Mouse (Mus musculus) gastrocnemius, adult 18-20 months (tissue): Measurements from ENCODE around the gene Glp1r. TPM values are rescaled to one million over a fixed set of nuclear protein-coding genes. Genes with fewer than 3 reads are reported as not detected.

Source experiments
- DNase-seq: peaks from one replicate; pipeline ENCODE4 v3.0.0; 2021; ENCODE audit warnings: low spot score
- long read RNA-seq, 2 experiments: library from polyadenylated mRNA; stranded (forward); transcript quantifications; one replicate each; pipeline ENCODE4 v2.0.0; 2021
- total RNA-seq, 2 experiments: library from RNA; stranded (reverse); gene quantifications; 2 replicates each; pipeline ENCODE4 v1.2.3; 2021

The Glp1r gene
- total RNA-seq, result not detected
- long read RNA-seq, experiment 1, result 0 reads
- long read RNA-seq, experiment 2, result 0 reads

DNA sequence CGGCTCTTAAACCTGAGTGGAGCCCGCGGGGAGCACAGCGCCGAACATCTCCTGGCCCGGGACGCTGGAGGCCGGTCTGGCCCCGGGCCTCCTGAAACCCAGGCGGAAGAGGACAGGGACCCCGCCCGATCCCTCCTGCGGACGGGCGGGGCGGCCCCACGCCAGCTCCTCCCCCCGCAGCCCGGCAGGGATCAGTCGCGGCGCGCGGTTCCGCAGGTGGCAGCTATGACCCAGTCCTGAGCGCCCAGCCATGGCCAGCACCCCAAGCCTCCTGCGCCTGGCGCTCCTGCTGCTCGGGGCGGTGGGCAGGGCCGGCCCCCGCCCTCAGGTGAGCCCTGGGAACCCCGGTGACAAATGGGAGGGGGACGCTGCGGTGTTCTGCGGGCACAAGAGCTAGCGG is at the start of gene Glp1r:
Gene Glp1r, plus strand, starts transcription at position 191 of the 400 bp plus-strand sequence.
- DNase-seq, result no peak

DNA sequence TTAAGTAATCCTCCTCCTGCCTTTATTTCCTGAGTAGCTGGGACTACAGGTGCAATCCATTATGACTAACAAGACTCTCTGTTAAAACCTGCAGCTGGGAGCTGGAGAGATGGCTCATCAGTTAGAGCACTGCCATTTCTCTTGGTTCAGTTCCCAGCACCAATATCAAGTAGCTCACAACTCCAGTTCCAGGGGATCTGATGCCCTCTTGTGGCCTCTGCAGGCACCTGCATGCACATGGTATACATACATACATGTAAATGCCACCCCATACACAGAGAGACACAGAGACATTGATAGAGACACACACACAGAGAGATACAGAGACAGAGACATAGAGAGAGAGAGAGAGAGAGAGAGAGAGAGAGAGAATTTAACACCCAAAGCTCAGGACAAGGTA is 49.3 kb upstream of the Glp1r start:
- no peak for DNase-seq

DNA sequence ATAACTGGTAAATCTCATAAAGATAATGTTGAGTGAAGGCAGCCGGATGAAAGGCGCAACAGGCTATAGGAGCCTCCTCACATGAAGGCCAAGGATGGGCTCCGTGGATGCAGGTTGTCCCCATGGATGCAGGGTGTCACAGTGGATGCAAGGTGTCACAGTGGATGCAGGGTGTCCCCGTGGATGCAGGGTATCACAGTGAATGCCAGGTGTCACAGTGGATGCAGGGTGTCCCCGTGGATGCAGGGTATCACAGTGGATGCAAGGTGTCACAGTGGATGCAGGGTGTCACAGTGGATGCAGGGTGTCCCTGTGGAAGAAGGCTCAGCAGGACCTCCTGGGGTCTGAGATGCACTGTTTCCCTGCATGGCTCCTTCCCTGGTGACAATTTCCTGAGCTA is 44.3 kb upstream of the Glp1r start:
- no peak for DNase-seq

DNA sequence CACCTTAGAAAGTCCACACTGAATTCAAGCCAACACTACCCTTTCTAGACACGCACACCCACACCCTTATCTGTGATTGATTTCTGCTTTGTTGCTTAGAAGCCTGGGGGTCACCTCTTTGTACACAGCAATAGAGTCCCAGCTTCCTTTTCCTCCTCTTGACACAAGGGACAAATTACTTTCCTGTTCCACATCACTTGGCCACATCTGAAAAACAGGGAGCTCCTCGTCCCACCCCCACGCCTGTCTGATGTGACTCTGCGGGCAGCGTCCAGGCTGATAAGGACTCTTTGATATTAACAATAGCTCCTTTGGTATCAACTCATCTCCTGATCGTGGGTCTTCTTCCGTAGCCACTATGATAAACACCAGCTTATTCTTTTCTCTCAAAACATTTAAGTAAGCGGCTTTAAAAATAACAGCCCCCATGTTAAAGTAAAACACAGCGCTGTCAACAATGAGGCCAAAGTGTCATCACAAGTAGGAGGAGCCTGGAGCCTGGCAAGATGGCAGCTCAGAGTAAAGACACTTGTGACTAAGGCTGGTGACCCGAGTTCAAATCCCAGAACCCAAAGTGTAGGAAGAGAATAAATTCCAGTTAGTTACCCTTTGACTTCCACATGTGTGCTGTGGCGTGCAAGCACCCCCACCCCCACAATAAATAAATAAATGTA is 42.9 kb upstream of the Glp1r start:
- no peak for DNase-seq

DNA sequence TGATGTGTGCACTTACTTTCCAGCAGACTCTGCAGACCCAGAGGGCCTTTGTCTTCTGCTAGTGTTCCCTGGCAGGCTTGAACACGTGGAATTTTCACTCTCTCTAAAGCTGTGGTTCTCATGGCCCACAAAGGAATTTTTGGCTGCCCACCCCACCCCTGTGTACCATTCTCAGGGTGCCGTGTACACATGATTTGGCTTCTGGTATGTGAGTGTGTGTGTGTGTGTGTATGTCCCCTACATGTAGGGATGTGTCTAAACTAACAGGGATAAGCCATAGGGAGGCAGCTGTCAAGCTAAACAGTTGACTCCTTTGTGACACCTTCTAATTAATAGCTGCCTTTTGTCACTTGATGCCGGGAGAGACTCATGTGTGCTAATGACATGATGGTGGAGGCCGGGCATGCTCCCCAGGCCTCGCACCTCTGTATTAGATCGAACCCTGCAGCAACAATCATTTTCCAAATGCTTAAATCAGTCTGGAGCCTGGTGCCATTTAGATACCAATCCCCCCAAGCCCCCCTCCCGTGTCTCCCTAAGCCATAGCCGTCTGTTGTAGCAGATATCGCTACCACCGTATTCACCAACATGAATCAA is 41.5 kb upstream of the Glp1r start:
- DNase-seq, result no peak

DNA sequence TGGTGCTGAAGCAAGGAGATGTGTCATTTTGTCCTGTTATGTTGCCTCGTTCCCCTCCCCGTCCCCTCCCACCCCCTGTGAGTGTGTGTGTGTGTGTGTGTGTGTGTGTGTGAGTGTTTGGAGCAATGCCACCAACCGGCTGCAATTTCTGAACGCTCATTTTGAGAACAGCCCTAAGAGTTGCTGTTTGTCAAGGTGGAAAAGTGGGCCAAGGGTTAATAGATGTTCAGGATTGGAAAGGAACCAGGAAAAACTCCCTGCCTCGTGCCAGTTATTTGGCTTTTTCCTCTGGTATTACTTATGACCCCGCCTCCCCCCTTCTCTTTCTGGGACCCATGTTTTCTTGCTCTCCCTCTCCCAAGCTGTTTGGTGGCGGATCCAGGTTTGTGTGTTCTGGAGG is 41.0 kb upstream of the Glp1r start:
- no peak for DNase-seq

DNA sequence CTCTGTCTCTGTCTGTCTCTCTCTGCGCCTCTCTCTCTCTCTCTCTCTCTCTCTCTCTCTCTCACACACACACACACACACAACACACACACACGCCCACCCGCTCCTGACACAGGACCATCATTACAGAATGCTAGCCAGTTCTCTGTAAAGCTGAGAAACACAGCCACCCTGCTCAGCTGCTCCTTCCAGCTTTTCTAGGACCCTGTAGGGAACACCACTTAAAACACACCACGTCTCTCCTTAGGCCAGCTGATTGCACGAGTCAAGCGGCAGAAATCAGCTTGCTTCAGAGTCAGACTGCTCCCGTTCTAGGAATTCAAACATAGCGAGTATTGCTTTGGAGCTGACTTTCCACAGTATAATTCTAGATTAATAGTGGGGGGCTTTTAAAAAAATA is 35.3 kb upstream of the Glp1r start:
- no peak for DNase-seq

DNA sequence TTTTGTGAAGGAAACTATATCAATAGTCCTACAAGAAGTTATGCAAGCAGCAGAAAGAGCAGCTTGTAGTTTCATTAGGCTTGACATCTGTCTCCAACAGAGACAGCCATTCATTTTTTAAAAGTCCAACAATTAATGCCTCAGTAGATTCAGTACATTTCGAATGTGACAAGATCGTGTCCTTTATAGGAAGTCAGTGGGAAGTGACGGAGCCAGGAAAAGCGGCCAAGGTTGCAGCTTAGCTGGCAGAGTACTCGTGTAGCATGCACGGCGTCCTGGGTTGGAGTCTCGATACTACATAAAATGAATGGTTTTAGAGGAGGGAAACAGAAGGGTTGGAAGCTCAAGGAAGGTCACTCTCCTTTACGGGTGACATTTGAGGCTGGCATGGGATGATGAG is 34.7 kb upstream of the Glp1r start:
- no peak for DNase-seq

DNA sequence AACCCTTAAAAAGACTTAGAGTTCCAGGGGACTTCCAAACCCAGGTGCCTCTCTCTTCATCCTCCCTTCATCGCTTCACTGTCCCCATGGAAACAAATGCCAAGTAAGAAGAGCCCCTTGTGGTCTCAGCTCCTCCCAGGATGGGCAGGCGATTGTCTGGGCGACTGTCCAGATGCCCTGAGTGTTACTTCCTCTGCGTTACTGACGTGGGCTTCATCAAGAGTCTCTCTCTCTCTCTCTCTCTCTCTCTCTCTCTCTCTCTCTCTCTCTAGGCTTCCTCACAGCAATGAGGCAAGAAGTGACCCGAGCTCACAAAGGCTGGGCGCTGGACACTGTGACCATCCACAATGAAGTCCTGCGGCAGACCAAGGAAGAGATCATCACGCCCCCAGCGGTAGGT is 30.6 kb upstream of the Glp1r start:
- DNase-seq, result no peak

DNA sequence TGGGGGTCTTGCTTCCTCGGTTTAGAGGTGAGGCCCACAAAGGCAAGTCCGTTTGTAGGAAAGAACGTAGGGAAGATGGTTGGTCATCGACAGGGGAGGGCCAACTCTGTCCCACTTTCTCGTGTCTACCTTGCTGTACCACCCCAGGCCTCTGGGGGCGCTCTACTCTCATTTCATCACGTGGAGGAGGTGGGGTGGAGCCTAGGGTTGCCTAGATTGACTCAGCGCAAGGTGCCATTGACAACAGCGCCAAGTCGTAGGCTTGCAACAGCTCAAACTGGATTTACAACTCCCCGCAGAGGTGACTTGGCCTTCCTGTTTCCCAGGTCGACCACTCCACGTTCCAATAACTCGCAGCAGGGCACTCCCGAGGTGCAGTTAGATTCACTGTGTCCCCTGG is 27.3 kb upstream of the Glp1r start:
- DNase-seq, result no peak

DNA sequence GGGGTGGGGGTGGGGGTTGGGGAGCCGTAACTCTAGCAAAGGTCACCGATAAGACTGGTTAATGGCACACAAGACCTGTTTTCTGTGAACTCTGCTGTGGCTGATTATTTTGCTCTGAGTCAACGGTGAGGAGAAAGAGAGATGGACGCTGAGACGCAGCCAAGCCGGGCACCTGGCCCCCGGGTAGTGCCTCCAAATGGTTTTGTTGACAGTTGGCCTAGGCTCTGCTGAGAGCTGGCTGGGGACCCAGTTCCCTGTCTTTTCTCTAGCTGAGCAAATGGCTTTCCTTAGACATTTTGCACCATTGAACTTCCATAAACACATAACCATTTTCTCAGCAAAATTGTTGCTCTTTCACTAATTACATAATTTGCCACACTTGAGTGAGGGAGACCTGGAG is 24.2 kb upstream of the Glp1r start:
- DNase-seq, result no peak

DNA sequence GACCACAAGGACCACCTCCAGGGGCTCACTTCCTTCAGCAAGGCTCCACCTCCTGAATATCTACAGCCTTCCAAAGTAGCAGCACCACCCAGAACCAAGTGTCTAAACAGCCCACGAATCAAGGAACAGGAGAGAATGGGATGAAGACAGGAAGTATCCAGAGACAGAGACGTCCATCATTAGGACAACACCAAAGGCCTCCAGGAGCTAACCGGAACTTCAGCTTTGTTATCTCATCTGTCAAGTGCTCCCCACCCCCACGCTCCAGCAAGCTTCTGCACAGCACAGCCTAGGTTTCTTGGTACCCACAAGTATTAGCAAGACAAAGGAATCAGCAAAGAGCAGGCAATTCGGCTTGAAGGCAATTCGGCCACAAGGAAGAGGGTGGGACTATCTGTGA is 23.0 kb upstream of the Glp1r start:
- DNase-seq, result no peak

DNA sequence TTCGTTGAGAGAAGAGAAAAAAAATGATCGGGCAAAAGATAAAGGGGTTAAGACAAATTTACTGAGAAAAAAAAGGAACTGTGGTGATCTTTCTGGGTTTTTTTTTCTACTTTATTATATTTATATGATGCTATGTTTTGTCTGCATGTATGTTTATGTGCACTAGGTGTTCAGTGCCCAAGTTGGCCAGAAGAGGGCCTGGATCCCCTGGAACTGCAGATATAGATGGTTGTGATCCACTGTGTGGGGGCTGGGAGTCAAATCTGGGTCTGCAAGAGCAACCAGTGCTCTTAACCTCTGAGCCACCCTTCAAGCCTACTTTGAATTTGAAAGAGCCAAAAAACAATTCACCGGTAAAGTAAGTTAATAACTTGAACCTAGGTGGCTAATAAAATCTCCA is 21.2 kb upstream of the Glp1r start:
- no peak for DNase-seq

DNA sequence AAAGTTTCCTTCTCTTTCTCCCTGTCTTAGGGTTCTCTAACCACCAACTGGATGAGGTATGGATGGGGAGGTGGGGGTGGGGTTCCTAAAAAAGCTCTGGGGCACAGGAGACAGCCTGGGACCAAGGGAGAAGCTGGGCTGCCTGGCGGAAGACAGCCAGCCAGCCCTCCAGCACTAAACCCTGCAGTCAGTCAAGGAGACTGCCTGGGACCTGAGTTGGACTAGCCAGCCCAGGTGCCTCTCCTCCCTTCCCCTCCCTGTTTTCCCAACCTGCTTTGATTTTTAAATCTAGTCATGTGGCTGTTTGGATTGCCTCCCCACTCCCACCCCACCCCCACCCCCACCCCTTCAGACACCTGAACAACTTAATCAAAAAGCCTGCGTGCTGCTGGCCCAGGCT is 20.6 kb upstream of the Glp1r start:
- DNase-seq, result no peak

DNA sequence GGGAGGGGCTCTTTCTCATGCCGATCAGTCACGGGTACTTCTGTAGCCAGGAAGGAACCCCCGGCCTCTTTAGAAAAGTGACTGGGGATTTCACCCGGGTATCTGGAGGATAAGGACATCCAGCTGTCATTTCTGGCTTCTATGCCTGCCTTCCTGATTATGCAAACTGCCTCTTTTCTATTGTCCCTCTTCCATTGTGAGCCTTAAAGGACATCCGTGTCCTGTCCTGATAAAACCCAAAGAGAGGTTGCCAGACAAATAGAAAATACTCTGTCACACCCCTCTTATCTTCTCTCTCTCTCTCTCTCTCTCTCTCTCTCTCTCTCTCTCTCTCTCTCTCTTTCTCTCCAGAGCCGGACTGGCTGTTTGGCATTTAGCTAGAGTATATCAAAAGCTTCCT is 19.4 kb upstream of the Glp1r start:
- no peak for DNase-seq

DNA sequence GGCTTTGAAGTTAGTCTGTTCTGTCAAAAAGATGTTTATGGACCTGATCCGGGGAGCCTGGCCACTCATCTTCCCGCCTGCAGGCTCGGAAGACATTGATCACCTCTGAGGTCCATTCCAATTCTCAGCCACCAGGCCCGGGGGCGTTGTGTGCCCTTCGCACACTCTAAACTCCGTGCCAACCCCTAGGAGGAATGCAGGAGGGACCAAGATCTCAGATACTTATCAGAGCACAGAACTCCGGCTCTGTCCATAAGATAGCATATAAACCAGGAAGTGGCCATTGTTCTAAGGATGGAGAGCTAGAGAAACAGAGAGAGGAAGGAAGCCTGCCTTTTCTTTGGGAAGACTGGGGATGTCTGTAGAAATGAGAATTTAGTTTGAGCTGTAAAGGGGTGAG is 18.1 kb upstream of the Glp1r start:
- no peak for DNase-seq

DNA sequence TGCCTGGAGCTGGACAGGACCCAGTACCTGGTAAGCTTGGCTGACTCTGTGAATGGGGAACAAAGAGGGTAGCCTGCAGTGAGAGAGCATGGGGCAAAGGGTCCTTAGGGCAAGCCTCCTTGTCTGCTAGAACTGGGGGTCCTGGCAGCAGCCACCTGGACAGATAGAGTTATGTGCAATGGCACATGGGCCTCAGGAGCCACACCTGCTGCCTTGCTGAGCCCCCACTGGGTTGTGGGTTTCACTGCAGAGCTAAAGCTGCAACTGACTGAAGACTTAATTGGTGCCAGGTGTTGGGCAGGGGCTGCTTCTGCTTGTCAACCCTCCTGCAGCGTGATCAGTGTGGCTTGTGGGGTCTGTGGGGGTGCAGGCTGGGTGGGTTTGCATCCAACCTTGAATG is 9.5 kb upstream of the Glp1r start:
- DNase-seq, result no peak

DNA sequence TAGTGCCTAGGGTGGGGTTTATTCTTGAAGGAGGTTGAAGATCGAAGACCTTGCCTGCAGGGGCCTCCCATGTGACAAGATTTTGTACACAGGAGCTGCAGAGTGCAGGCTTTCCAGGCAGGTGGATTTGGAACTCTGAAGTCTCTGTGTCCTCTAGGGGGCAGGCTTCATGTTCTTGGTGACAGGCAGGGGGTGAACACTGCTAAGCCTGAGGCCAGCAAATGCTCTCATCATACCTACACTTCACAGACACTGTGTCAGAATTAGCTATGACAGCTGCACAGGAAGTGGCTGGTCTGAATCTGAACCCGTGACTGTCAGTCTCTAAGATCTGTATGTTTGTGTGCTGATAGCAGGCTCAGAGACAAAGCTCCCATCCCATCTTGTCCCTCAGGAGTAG is 8.9 kb upstream of the Glp1r start:
- no peak for DNase-seq

DNA sequence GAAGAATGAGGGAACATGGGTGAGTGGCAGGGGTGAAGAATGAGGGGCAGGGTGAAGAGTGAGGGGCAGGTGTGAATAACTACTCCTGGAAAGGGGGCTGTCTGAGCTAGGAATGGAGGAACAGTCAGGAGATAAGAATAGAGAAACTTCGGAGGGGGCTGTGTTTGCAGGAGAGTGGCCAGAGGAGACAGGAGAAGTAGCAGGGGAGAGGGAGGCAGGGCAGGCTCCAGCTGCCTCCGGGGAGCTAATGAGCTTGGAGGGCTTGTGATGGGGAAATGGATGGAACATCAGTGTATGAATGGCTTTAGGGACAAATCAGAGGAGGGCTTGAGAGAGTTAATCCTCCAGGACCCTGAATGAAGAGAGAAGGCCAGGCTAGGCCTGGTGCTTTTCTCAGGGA is 4.5 kb upstream of the Glp1r start:
- DNase-seq, result no peak

DNA sequence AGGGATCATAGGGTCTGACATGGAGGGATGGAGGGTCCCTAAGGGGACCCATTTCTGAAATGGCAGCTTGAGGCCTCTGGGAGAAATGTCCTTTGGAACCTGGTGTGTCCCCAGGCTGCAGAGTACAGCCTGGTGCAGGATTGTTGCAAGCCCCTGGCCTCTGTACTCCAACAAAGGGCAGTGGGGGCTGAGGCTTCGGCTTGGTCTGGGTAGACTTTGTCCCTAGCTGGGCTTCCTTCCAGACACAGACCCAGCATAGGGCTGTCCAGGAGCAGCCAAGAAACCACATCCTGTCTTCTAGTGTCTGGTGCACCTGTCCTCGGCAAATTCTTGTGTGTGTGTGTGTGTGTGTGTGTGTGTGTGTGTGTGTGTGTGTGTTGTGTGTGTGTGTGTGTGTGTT is 2.5 kb downstream of the Glp1r start:
- DNase-seq, result no peak

DNA sequence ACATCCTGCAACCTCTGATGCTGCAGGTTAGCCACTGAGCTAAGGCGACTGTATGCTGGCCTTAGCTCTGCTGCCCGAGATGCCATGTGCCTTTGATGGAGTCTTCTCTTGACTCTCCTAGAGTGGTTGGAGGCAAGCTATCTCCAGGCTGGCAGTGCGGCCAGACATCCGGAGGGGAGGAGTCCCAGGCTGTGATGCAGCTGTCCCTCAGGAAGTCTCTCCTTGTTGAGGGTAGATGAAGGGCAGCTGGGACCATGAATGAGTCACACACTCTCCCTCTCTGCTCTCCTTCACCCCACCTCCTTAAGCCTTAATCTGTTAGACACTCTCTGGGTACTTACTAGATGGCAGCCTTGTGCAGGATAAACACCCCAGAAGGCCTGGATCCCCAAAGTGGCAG is 6.0 kb downstream of the Glp1r start:
- DNase-seq, result no peak

DNA sequence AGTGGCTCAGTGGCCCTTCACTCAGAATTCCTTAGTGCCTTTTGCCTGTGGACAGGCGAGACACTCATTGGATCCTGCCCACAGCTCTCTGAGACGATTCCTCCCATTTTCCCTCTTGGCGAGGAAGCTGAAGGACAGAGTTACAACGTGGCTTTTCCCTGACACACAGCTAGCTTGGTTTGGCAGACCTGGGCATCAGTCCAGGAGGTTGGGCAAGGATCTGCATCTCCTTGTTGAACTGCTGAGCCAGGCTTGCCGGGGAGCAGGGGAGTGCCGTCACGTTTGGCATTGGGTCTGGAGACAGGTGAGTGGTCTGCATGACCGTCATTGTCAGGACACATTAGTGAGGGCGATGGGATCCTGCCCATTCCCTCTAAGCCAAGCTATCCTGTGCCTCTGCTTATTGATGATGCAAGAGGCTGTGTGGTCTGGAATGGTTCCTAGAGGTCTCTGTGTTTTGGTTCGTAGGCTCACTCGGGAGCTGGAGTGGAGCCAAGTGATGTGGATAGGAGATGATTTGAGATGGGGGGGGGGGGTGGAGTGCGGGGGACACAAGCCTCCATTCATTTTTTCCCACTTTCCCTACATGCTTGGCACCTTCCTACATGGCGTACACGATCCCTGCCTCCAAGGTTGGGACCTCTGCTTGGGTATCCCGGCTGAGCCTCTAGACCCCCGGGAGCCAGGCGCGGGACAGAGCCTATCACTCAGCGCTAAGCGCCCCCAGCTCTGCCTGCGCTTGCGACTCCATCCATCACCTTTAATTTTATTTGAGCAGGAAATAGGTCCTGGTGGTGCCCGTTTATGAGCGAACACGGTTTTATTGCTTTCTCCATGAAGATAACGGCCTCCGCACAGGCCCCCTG is 9.5 kb downstream of the Glp1r start:
- no peak for DNase-seq

DNA sequence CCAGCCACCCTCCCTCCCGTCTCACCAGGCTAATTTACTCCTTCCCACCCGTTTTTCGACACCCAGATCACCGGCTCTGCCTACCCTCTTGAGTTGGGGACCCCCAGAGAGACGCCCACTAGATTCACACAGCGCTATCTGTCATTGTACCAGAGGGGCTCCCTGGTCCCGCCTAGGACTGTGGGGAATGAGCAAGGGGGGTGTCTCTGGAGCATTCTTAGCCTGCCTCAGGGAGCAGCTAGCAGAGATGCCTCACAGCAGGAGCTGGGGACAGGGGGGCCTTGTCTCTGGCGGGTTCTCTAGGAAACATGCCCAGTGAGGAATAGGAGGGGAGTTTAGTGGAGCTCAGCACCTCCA is 10.1 kb downstream of the Glp1r start:
- DNase-seq, result no peak
